Mouse (Mus musculus) heart, adult 9 months (tissue): ENCODE data around the gene Kcnn1.
A peak's percentile ranks its signal among the peaks of the same experiment; 100 is the strongest.

Experiments
- DNase-seq, 2 experiments: peaks; one replicate each; pipeline ENCODE4 v3.0.0; 2022; ENCODE audit warnings: low spot score in 2 of 2

Kcnn1 gene

GRCm38 (mm10) chr8:70868559-70869198 lies 5.6 kb upstream of the Kcnn1 start:
- DNase-seq: no peak

GRCm38 (mm10) chr8:70866566-70866965 lies 3.5 kb upstream of the Kcnn1 start:
- no peak for DNase-seq

GRCm38 (mm10) chr8:70866001-70866520 lies 3.0 kb upstream of the Kcnn1 start:
- DNase-seq: no peak

- peak; percentile 100 for DNase-seq
These were observed 2.4 kb upstream of the Kcnn1 start for GRCm38 (mm10) chr8:70865350-70866000.

- no peak for DNase-seq
These were observed 1.7 kb upstream of the Kcnn1 start for GRCm38 (mm10) chr8:70864712-70865221.

GRCm38 (mm10) chr8:70863956-70864711 lies 1.1 kb upstream of the Kcnn1 start:
- DNase-seq: no peak

GRCm38 (mm10) chr8:70857516-70857915 lies 5.5 kb downstream of the Kcnn1 start:
- no peak for DNase-seq

- peak; percentile 68 to 74 for DNase-seq
These were observed 6.4 kb downstream of the Kcnn1 start for GRCm38 (mm10) chr8:70856541-70857197.

GRCm38 (mm10) chr8:70856028-70856427 lies 7.0 kb downstream of the Kcnn1 start:
- DNase-seq: no peak

GRCm38 (mm10) chr8:70853863-70854262 lies 9.2 kb downstream of the Kcnn1 start:
- no peak for DNase-seq

GRCm38 (mm10) chr8:70852595-70853231 lies 10.3 kb downstream of the Kcnn1 start:
- DNase-seq: no peak

GRCm38 (mm10) chr8:70851837-70852236 lies 11.2 kb downstream of the Kcnn1 start:
- DNase-seq: no peak

- no peak for DNase-seq
These were observed 12.1 kb downstream of the Kcnn1 start for GRCm38 (mm10) chr8:70850947-70851346.

GRCm38 (mm10) chr8:70850132-70850845 lies 12.8 kb downstream of the Kcnn1 start:
- no peak for DNase-seq

GRCm38 (mm10) chr8:70849333-70849990 lies 13.6 kb downstream of the Kcnn1 start:
- peak; percentile 69 to 81 for DNase-seq

- no peak for DNase-seq
These were observed 16.5 kb downstream of the Kcnn1 start for GRCm38 (mm10) chr8:70846371-70847154.

- DNase-seq: no peak
These were observed 17.9 kb downstream of the Kcnn1 start for GRCm38 (mm10) chr8:70845108-70845507.

- DNase-seq: peak; percentile 67 to 84
These were observed 18.5 kb downstream of the Kcnn1 start for GRCm38 (mm10) chr8:70844523-70844922.

- DNase-seq: no peak
These were observed 19.1 kb downstream of the Kcnn1 start for GRCm38 (mm10) chr8:70843941-70844340.
